Mouse (Mus musculus) lung, postnatal 0 days (tissue): ENCODE data around the gene E2f3.

Source experiments
- CTCF ChIP-seq: IDR thresholded peaks from 2 replicates; pipeline ENCODE4 v1.5.1; 2016; ENCODE audit warnings: antibody characterized with exemption, mild to moderate bottlenecking
- EP300 ChIP-seq: IDR thresholded peaks from 2 replicates; pipeline ENCODE4 v1.6.1; 2016; ENCODE audit warnings: antibody characterized with exemption, mild to moderate bottlenecking, control low read depth

- TF ChIP-seq CTCF (no peak), EP300 (no peak)
These were observed 125.8 kb downstream of the E2f3 start for GRCm38 (mm10) chr13:29860087-29860486.
